Mouse (Mus musculus) megakaryocyte, embryonic 14.5 days (primary cell): ENCODE measurements at regions not wholly inside any gene's neighbourhood (a gene's known extent, or its start where the extent isn't known, plus 50 kb on each side); places are given as distances from the start of the nearest gene placed in this dataset.

Source experiments
- FLI1 ChIP-seq: IDR thresholded peaks from 2 replicates; pipeline ENCODE4 v1.6.1; 2012; ENCODE audit warnings: low read length, inconsistent platforms, mixed read lengths
- GATA1 ChIP-seq: IDR thresholded peaks from 3 replicates; pipeline ENCODE4 v1.6.1; 2012; ENCODE audit warnings: mixed read lengths, low read length, inconsistent platforms, borderline replicate concordance

- TF ChIP-seq FLI1 (no peak), GATA1 (no peak)
Measured at GRCm38 (mm10) chrX:103533831-103534230, 96.6 kb upstream of the Zcchc13 start.
